Mouse (Mus musculus) lung, postnatal 0 days (tissue): ENCODE measurements at regions not wholly inside any gene's neighbourhood (a gene's known extent, or its start where the extent isn't known, plus 50 kb on each side); places are given as distances from the start of the nearest gene placed in this dataset.

Experiments used
- CTCF ChIP-seq: IDR thresholded peaks from 2 replicates; pipeline ENCODE4 v1.5.1; 2016; ENCODE audit warnings: antibody characterized with exemption, mild to moderate bottlenecking
- EP300 ChIP-seq: IDR thresholded peaks from 2 replicates; pipeline ENCODE4 v1.6.1; 2016; ENCODE audit warnings: antibody characterized with exemption, mild to moderate bottlenecking, control low read depth

- no peak for TF ChIP-seq CTCF
- no peak for TF ChIP-seq EP300
These were observed 172.7 kb upstream of the Msl3l2 start for GRCm38 (mm10) chr10:55933993-55934392.
